Mouse (Mus musculus): Measurements from ENCODE around the gene Olfr1373.

DNA sequence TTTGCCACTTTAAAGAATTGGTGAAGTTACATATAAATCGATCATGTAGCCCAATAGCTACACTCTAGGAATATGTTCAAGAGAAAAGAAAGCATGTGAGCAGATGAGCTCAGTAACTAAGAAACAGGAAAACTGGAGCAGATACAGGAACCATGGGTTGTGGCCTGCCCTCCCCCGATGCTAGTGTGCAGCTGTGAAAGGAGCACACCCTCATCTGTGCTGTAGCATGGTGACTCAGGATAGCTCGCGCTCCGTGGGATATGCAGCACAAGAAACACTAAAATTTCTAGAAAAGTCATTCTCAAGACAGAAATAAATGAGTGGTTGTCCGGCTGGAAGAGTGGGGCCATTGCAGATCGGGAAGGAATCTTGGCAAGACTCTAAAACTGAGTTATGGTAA lies 28.2 kb downstream of the Olfr1373 start:
- TF ChIP-seq POLR2A (IDR thresholded peaks at IDR 0.05; ENCODE audit: low read depth, low read length) (no peak), CTCF (IDR thresholded peaks at IDR 0.05; ENCODE audit: extremely low read depth, insufficient read length, insufficient replicate concordance, low read depth, low read length) (no peak)

Data from small intestine, adult 2 months (tissue).